Mouse (Mus musculus): ENCODE data around the gene Arhgef28.

Arhgef28 gene

GRCm38 (mm10) chr13:98205771-98206545, at the start of gene Arhgef28:
Arhgef28 (minus strand) TSS chr13:98206439.
- peak; percentile 8 for DNase-seq (ENCODE audit: low read depth, low spot score)
- H3K27me3 ChIP-seq (ENCODE audit: control insufficient read depth, insufficient read depth, low read length, poor library complexity, severe bottlenecking): peaks cover 3% of the 10 kb centered on the region; the same call in 1 of the 2 replicates
- no peaks in the 10 kb centered on the region for H3K36me3 ChIP-seq (ENCODE audit: control insufficient read depth, insufficient read depth, low read length, poor library complexity, severe bottlenecking)

GRCm38 (mm10) chr13:98254921-98255320, 48.7 kb upstream of the Arhgef28 start:
- DNase-seq (ENCODE audit: low read depth, low spot score): no peak
- peaks cover 32% of the 10 kb centered on the region for H3K36me3 ChIP-seq (ENCODE audit: control insufficient read depth, insufficient read depth, low read length, poor library complexity, severe bottlenecking)
- no peaks in the 10 kb centered on the region for H3K27me3 ChIP-seq (ENCODE audit: control insufficient read depth, insufficient read depth, low read length, poor library complexity, severe bottlenecking)

GRCm38 (mm10) chr13:98249594-98249993, 43.4 kb upstream of the Arhgef28 start:
- no peak for DNase-seq (ENCODE audit: low read depth, low spot score)
- peaks cover 18% of the 10 kb centered on the region for H3K36me3 ChIP-seq (ENCODE audit: control insufficient read depth, insufficient read depth, low read length, poor library complexity, severe bottlenecking)

GRCm38 (mm10) chr13:98245386-98245785, 39.1 kb upstream of the Arhgef28 start:
- Histone ChIP-seq H3K36me3 (ENCODE audit: control insufficient read depth, insufficient read depth, low read length, poor library complexity, severe bottlenecking) (peaks cover 5% of the 10 kb centered on the region; the same call in 1 of the 2 replicates), H3K27me3 (ENCODE audit: control insufficient read depth, insufficient read depth, low read length, poor library complexity, severe bottlenecking) (no peaks in the 10 kb centered on the region)
- DNase-seq (ENCODE audit: low read depth, low spot score): no peak

More at GRCm38 (mm10) chr13:98249594-98249993, 43.4 kb upstream of the Arhgef28 start:
- H3K27me3 ChIP-seq (ENCODE audit: control insufficient read depth, insufficient read depth, low read length, poor library complexity, severe bottlenecking): no peaks in the 10 kb centered on the region

- H3K27me3 ChIP-seq (ENCODE audit: control insufficient read depth, insufficient read depth, low read length, poor library complexity, severe bottlenecking): no peaks in the 10 kb centered on the region
- DNase-seq (ENCODE audit: low read depth, low spot score): no peak
These were observed 38.5 kb upstream of the Arhgef28 start for GRCm38 (mm10) chr13:98244571-98245350.

GRCm38 (mm10) chr13:98241531-98242282, 35.5 kb upstream of the Arhgef28 start:
- Histone ChIP-seq H3K27me3 (ENCODE audit: control insufficient read depth, insufficient read depth, low read length, poor library complexity, severe bottlenecking) (no peaks in the 10 kb centered on the region), H3K36me3 (ENCODE audit: control insufficient read depth, insufficient read depth, low read length, poor library complexity, severe bottlenecking) (no peaks in the 10 kb centered on the region)
- no peak for DNase-seq (ENCODE audit: low read depth, low spot score)

More at GRCm38 (mm10) chr13:98244571-98245350, 38.5 kb upstream of the Arhgef28 start:
- peaks cover 5% of the 10 kb centered on the region; the same call in 1 of the 2 replicates for H3K36me3 ChIP-seq (ENCODE audit: control insufficient read depth, insufficient read depth, low read length, poor library complexity, severe bottlenecking)

GRCm38 (mm10) chr13:98239978-98240641, 33.9 kb upstream of the Arhgef28 start:
- H3K36me3 ChIP-seq (ENCODE audit: control insufficient read depth, insufficient read depth, low read length, poor library complexity, severe bottlenecking): no peaks in the 10 kb centered on the region
- no peaks in the 10 kb centered on the region for H3K27me3 ChIP-seq (ENCODE audit: control insufficient read depth, insufficient read depth, low read length, poor library complexity, severe bottlenecking)
- DNase-seq (ENCODE audit: low read depth, low spot score): peak; percentile 63

GRCm38 (mm10) chr13:98235451-98235850, 29.2 kb upstream of the Arhgef28 start:
- no peaks in the 10 kb centered on the region for H3K27me3 ChIP-seq (ENCODE audit: control insufficient read depth, insufficient read depth, low read length, poor library complexity, severe bottlenecking)
- no peak for DNase-seq (ENCODE audit: low read depth, low spot score)
- no peaks in the 10 kb centered on the region for H3K36me3 ChIP-seq (ENCODE audit: control insufficient read depth, insufficient read depth, low read length, poor library complexity, severe bottlenecking)

GRCm38 (mm10) chr13:98230511-98230910, 24.3 kb upstream of the Arhgef28 start:
- Histone ChIP-seq H3K36me3 (ENCODE audit: control insufficient read depth, insufficient read depth, low read length, poor library complexity, severe bottlenecking) (no peaks in the 10 kb centered on the region), H3K27me3 (ENCODE audit: control insufficient read depth, insufficient read depth, low read length, poor library complexity, severe bottlenecking) (no peaks in the 10 kb centered on the region)
- no peak for DNase-seq (ENCODE audit: low read depth, low spot score)

- H3K27me3 ChIP-seq (ENCODE audit: control insufficient read depth, insufficient read depth, low read length, poor library complexity, severe bottlenecking): no peaks in the 10 kb centered on the region
- no peaks in the 10 kb centered on the region for H3K36me3 ChIP-seq (ENCODE audit: control insufficient read depth, insufficient read depth, low read length, poor library complexity, severe bottlenecking)
- DNase-seq (ENCODE audit: low read depth, low spot score): no peak
These were observed 20.0 kb upstream of the Arhgef28 start for GRCm38 (mm10) chr13:98226225-98226624.

- no peaks in the 10 kb centered on the region for H3K27me3 ChIP-seq (ENCODE audit: control insufficient read depth, insufficient read depth, low read length, poor library complexity, severe bottlenecking)
- DNase-seq (ENCODE audit: low read depth, low spot score): peak; percentile 11
- H3K36me3 ChIP-seq (ENCODE audit: control insufficient read depth, insufficient read depth, low read length, poor library complexity, severe bottlenecking): no peaks in the 10 kb centered on the region
These were observed 16.6 kb upstream of the Arhgef28 start for GRCm38 (mm10) chr13:98222848-98223247.

GRCm38 (mm10) chr13:98210137-98210536, 3.9 kb upstream of the Arhgef28 start:
- Histone ChIP-seq H3K27me3 (ENCODE audit: control insufficient read depth, insufficient read depth, low read length, poor library complexity, severe bottlenecking) (0 out of 2 replicates have a peak, but pooled peaks cover 3% of the 10 kb centered on the region), H3K36me3 (ENCODE audit: control insufficient read depth, insufficient read depth, low read length, poor library complexity, severe bottlenecking) (no peaks in the 10 kb centered on the region)
- DNase-seq (ENCODE audit: low read depth, low spot score): no peak

GRCm38 (mm10) chr13:98208842-98209241, 2.6 kb upstream of the Arhgef28 start:
- Histone ChIP-seq H3K36me3 (ENCODE audit: control insufficient read depth, insufficient read depth, low read length, poor library complexity, severe bottlenecking) (no peaks in the 10 kb centered on the region), H3K27me3 (ENCODE audit: control insufficient read depth, insufficient read depth, low read length, poor library complexity, severe bottlenecking) (0 out of 2 replicates have a peak, but pooled peaks cover 3% of the 10 kb centered on the region)
- no peak for DNase-seq (ENCODE audit: low read depth, low spot score)

- Histone ChIP-seq H3K27me3 (ENCODE audit: control insufficient read depth, insufficient read depth, low read length, poor library complexity, severe bottlenecking) (peaks cover 3% of the 10 kb centered on the region; the same call in 1 of the 2 replicates), H3K36me3 (ENCODE audit: control insufficient read depth, insufficient read depth, low read length, poor library complexity, severe bottlenecking) (no peaks in the 10 kb centered on the region)
- DNase-seq (ENCODE audit: low read depth, low spot score): no peak
These were observed 269 bp upstream of the Arhgef28 start for GRCm38 (mm10) chr13:98206546-98206870.
